Mouse (Mus musculus): ENCODE results near the gene Ccdc171. TPM values are rescaled to one million over a fixed set of nuclear protein-coding genes. Genes with fewer than 3 reads are reported as not detected.
"Not testable (repeated sequence)": the region's sequence is repeated elsewhere in the genome, so short reads cannot be mapped to it uniquely, and the experiment has no call there.

Ccdc171 gene
- polyA plus RNA-seq, 1 experiment from 2014 or later = 5.4 TPM

GRCm38 (mm10) chr4:83572521-83572920, 47.2 kb downstream of the Ccdc171 start:
- H3K27ac ChIP-seq (replicated peaks) = no peak overlapping the region
- no peaks in the 10 kb centered on the region for H3K9me3 ChIP-seq (replicated peaks)
- 58% methylated on average over 6 of the region's 6 CpGs for WGBS
- H3K36me3 ChIP-seq = no peaks in the 10 kb centered on the region
- H3K27me3 ChIP-seq = no peaks in the 10 kb centered on the region
- 0 out of 2 replicates have a peak, but pooled peaks cover 3% of the 10 kb centered on the region for H3K4me1 ChIP-seq
- no peak overlapping the region for H3K9ac ChIP-seq
- no peak for ATAC-seq (ENCODE audit: insufficient number of reproducible peaks, low FRiP score, low TSS enrichment, low read depth)
- no peak overlapping the region for H3K4me2 ChIP-seq (replicated peaks)
- no peak overlapping the region for H3K4me3 ChIP-seq (replicated peaks)

DNA sequence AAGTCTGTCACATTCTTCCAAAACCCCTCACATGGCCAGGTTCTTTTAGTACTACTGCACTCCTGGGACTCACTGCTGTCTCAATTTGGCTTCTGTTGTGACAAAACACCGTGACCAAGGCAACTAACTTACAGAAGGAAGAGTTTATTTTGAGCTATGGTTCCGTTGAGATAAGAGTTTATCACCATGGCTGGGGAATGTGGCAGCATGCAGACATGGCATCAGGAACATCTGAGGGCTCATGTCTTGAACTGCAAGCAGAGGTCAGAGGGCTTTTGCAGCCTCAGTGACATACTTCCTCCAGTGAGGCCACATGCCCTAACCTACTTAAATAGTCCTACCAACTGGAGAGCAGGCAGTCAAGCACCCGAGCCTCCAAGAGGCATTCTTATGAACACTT, 51.0 kb downstream of the Ccdc171 start:
- no peak for ATAC-seq (ENCODE audit: insufficient number of reproducible peaks, low FRiP score, low TSS enrichment, low read depth)
- WGBS = 67% methylated on average over 3 of the region's 3 CpGs

DNA sequence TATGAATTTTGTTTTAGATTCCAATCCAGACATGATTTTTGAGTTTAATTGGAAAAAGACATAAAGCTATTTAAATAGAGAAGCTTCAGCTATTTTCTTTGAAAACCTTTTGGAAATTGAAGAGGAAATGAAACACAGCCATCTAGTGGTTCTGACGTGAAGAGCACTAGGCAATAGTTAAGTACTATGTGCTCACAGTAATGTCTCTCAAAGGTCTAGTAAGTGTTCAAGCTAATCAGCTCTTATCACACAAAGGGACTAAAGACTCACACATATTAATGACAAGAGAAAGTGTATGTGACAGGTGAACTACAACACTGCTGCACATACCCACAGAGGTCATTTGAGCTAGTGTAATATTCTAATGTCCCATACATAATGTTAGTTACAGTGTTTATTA, 54.8 kb downstream of the Ccdc171 start:
- no peaks in the 10 kb centered on the region for H3K4me1 ChIP-seq
- no peaks in the 10 kb centered on the region for H3K36me3 ChIP-seq
- no peaks in the 10 kb centered on the region for H3K27me3 ChIP-seq
- no peak overlapping the region for H3K4me2 ChIP-seq (replicated peaks)
- 6% methylated on average over 1 of the region's 1 CpGs for WGBS
- no peaks in the 10 kb centered on the region for H3K9me3 ChIP-seq (replicated peaks)
- no peak overlapping the region for H3K9ac ChIP-seq
- no peak overlapping the region for H3K4me3 ChIP-seq (replicated peaks)
- no peak overlapping the region for H3K27ac ChIP-seq (replicated peaks)
- no peak for ATAC-seq (ENCODE audit: insufficient number of reproducible peaks, low FRiP score, low TSS enrichment, low read depth)

More for the DNA sequence above, 51.0 kb downstream of the Ccdc171 start:
- no peak overlapping the region for H3K9ac ChIP-seq
- H3K27me3 ChIP-seq = no peaks in the 10 kb centered on the region
- no peaks in the 10 kb centered on the region for H3K36me3 ChIP-seq
- H3K27ac ChIP-seq (replicated peaks) = no peak overlapping the region
- no peak overlapping the region for H3K4me3 ChIP-seq (replicated peaks)
- H3K4me2 ChIP-seq (replicated peaks) = no peak overlapping the region
- H3K4me1 ChIP-seq = no peaks in the 10 kb centered on the region
- H3K9me3 ChIP-seq (replicated peaks) = no peaks in the 10 kb centered on the region

GRCm38 (mm10) chr4:83587563-83587962, 62.2 kb downstream of the Ccdc171 start:
- no peak overlapping the region for H3K4me2 ChIP-seq (replicated peaks)
- no peaks in the 10 kb centered on the region for H3K27me3 ChIP-seq
- H3K9ac ChIP-seq = no peak overlapping the region
- WGBS = 92% methylated on average over 1 of the region's 1 CpGs
- no peak overlapping the region for H3K4me3 ChIP-seq (replicated peaks)
- ATAC-seq (ENCODE audit: insufficient number of reproducible peaks, low FRiP score, low TSS enrichment, low read depth) = no peak
- no peak overlapping the region for H3K27ac ChIP-seq (replicated peaks)
- no peaks in the 10 kb centered on the region for H3K36me3 ChIP-seq
- H3K9me3 ChIP-seq (replicated peaks) = no peaks in the 10 kb centered on the region
- no peaks in the 10 kb centered on the region for H3K4me1 ChIP-seq

GRCm38 (mm10) chr4:83596486-83596885, 71.1 kb downstream of the Ccdc171 start:
- 21% methylated on average over 2 of the region's 2 CpGs for WGBS
- no peak overlapping the region for H3K4me3 ChIP-seq (replicated peaks)
- H3K4me1 ChIP-seq = no peaks in the 10 kb centered on the region
- no peaks in the 10 kb centered on the region for H3K9me3 ChIP-seq (replicated peaks)
- no peaks in the 10 kb centered on the region for H3K36me3 ChIP-seq
- H3K4me2 ChIP-seq (replicated peaks) = no peak overlapping the region
- H3K27ac ChIP-seq (replicated peaks) = no peak overlapping the region
- no peak overlapping the region for H3K9ac ChIP-seq
- H3K27me3 ChIP-seq = no peaks in the 10 kb centered on the region
- no peak for ATAC-seq (ENCODE audit: insufficient number of reproducible peaks, low FRiP score, low TSS enrichment, low read depth)

DNA sequence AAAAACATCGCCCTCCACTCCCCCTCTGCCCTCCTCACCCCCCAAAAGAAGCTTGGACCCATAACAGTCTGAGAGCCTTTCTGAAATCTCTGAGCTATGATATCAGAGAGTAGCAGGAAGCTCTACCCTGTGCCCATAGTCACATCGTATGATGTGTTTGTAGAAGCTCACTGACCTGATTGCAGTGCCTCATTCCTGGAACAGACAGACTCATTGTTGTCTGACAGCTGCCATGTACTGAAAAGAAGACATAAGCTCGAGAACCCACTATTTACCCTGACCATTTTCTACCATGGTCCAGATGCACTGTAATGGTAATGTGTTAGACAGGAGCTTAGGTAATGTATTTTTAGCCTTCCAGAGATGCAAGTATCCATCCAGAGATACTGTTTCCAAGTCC, 85.8 kb downstream of the Ccdc171 start:
- Histone ChIP-seq H3K9ac (no peak overlapping the region), H3K27me3 (no peaks in the 10 kb centered on the region), H3K4me3 (replicated peaks) (no peak overlapping the region), H3K36me3 (no peaks in the 10 kb centered on the region), H3K27ac (replicated peaks) (no peak overlapping the region), H3K4me1 (no peaks in the 10 kb centered on the region), H3K9me3 (replicated peaks) (no peaks in the 10 kb centered on the region), H3K4me2 (replicated peaks) (no peak overlapping the region)
- WGBS = 79% methylated on average over 3 of the region's 3 CpGs
- no peak for ATAC-seq (ENCODE audit: insufficient number of reproducible peaks, low FRiP score, low TSS enrichment, low read depth)

DNA sequence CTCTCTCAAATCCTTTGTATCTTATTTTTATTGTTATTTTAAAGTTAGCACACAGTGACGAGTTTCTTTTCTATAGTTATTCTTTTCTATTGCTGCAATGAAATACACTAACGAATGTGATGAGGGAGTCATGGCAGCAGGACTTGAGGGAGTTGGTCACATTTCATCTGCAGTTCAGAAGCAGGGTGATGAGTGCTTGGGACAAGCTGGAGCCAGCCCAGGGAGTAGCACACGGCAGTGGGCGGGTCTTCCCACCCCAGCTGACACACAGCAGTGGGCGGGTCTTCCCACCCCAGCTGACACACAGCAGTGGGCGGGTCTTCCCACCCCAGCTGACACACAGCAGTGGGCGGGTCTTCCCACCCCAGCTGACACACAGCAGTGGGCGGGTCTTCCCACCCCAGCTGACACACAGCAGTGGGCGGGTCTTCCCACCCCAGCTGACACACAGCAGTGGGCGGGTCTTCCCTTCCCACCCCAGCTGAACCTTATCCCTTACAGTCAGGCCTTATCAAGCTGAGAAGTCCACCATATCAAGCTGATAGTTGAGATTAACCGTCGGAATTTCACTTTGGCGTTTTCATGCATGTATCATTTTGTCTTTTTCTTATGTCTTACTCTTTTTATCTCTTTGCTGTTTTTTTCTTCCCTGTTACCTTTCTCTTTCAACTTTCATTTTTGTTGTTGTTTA, 97.8 kb downstream of the Ccdc171 start:
- not testable (repeated sequence) for H3K27ac ChIP-seq (replicated peaks); H3K36me3 ChIP-seq; H3K4me1 ChIP-seq; H3K4me3 ChIP-seq (replicated peaks); H3K9ac ChIP-seq; H3K9me3 ChIP-seq (replicated peaks); ATAC-seq (ENCODE audit: insufficient number of reproducible peaks, low FRiP score, low TSS enrichment, low read depth); H3K27me3 ChIP-seq; H3K4me2 ChIP-seq (replicated peaks)
- WGBS = 29% methylated on average over 12 of the region's 13 CpGs

- ATAC-seq (ENCODE audit: insufficient number of reproducible peaks, low FRiP score, low TSS enrichment, low read depth) = no peak
- H3K9me3 ChIP-seq (replicated peaks) = no peaks in the 10 kb centered on the region
- 84% methylated on average over 4 of the region's 4 CpGs for WGBS
- no peak overlapping the region for H3K4me2 ChIP-seq (replicated peaks)
- no peak overlapping the region for H3K9ac ChIP-seq
- H3K4me3 ChIP-seq (replicated peaks) = no peak overlapping the region
- H3K27ac ChIP-seq (replicated peaks) = no peak overlapping the region
- no peaks in the 10 kb centered on the region for H3K27me3 ChIP-seq
- H3K36me3 ChIP-seq = no peaks in the 10 kb centered on the region
- no peaks in the 10 kb centered on the region for H3K4me1 ChIP-seq
Observed at GRCm38 (mm10) chr4:83623732-83624131, 98.4 kb downstream of the Ccdc171 start.

GRCm38 (mm10) chr4:83651453-83651852, 126.1 kb downstream of the Ccdc171 start:
- 85% methylated on average over 4 of the region's 4 CpGs for WGBS
- H3K4me3 ChIP-seq (replicated peaks) = no peak overlapping the region
- no peak overlapping the region for H3K9ac ChIP-seq
- H3K9me3 ChIP-seq (replicated peaks) = no peaks in the 10 kb centered on the region
- no peaks in the 10 kb centered on the region for H3K27me3 ChIP-seq
- no peak overlapping the region for H3K27ac ChIP-seq (replicated peaks)
- ATAC-seq (ENCODE audit: insufficient number of reproducible peaks, low FRiP score, low TSS enrichment, low read depth) = no peak
- peaks cover 3% of the 10 kb centered on the region; the same call in 1 of the 2 replicates for H3K4me1 ChIP-seq
- no peak overlapping the region for H3K4me2 ChIP-seq (replicated peaks)
- no peaks in the 10 kb centered on the region for H3K36me3 ChIP-seq

DNA sequence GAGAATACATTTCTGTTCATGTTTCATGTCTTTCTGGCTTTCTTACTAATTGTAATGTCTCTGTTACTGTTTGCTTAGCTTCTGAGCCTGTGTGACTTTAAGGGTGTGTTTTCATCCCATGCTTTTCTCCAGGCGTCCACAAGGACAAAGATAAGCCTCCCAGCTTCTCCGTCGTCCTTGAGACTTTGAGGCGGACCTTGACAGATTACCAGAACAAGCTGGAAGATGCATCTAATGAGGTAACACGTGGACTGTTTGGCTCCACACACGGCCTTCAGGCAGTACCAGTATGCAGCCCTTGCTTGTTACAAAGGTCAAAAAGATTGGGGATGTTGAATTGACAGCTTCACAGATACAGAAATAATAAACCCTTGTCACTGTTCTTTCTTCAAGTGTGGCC, 130.1 kb downstream of the Ccdc171 start:
- no peaks in the 10 kb centered on the region for H3K36me3 ChIP-seq

DNA sequence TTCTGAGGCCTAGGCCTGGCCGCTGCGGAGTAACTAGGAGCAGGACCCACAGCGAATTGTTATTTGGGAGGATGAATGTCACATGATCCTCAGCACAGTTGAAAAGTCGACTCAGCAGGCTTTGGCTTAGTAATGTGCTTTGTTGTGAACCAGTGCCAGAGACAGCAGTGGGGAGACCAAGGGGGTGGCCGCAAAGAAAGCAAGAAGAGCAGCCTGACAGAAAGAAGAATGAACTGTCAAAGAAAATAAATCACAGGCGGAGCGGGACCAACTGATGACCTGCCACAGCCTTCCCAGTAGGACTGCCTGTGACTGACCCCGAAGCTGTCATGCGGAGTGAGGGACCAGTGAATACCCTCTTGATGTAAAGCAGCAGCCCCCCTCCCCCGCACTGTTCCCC, 131.2 kb downstream of the Ccdc171 start:
- Histone ChIP-seq H3K36me3 (no peaks in the 10 kb centered on the region), H3K9ac (no peak overlapping the region), H3K4me2 (replicated peaks) (peak overlapping the region; percentile 30), H3K4me3 (replicated peaks) (no peak overlapping the region), H3K4me1 (peaks cover 9% of the 10 kb centered on the region), H3K27me3 (no peaks in the 10 kb centered on the region), H3K9me3 (replicated peaks) (no peaks in the 10 kb centered on the region), H3K27ac (replicated peaks) (no peak overlapping the region)
- WGBS = 15% methylated on average over 10 of the region's 10 CpGs
- ATAC-seq (ENCODE audit: insufficient number of reproducible peaks, low FRiP score, low TSS enrichment, low read depth) = no peak

More for the DNA sequence above, 130.1 kb downstream of the Ccdc171 start:
- no peak for ATAC-seq (ENCODE audit: insufficient number of reproducible peaks, low FRiP score, low TSS enrichment, low read depth)
- Histone ChIP-seq H3K4me2 (replicated peaks) (no peak overlapping the region), H3K9me3 (replicated peaks) (no peaks in the 10 kb centered on the region), H3K27me3 (no peaks in the 10 kb centered on the region), H3K4me1 (peaks cover 9% of the 10 kb centered on the region), H3K4me3 (replicated peaks) (no peak overlapping the region), H3K9ac (no peak overlapping the region), H3K27ac (replicated peaks) (no peak overlapping the region)
- WGBS = 49% methylated on average over 6 of the region's 6 CpGs

- no peak for ATAC-seq (ENCODE audit: insufficient number of reproducible peaks, low FRiP score, low TSS enrichment, low read depth)
Observed at GRCm38 (mm10) chr4:83657021-83657420, 131.7 kb downstream of the Ccdc171 start.

More at GRCm38 (mm10) chr4:83657021-83657420, 131.7 kb downstream of the Ccdc171 start:
- H3K4me1 ChIP-seq = peaks cover 9% of the 10 kb centered on the region
- H3K9ac ChIP-seq = no peak overlapping the region
- H3K4me3 ChIP-seq (replicated peaks) = no peak overlapping the region
- no peaks in the 10 kb centered on the region for H3K9me3 ChIP-seq (replicated peaks)
- no peak overlapping the region for H3K27ac ChIP-seq (replicated peaks)
- no peaks in the 10 kb centered on the region for H3K36me3 ChIP-seq
- WGBS = 54% methylated on average over 6 of the region's 6 CpGs
- no peaks in the 10 kb centered on the region for H3K27me3 ChIP-seq
- no peak overlapping the region; the same call in 1 of the 2 replicates for H3K4me2 ChIP-seq (replicated peaks)

Measured in embryonic facial prominence, embryonic 15.5 days (tissue).